Mouse (Mus musculus): ENCODE measurements at regions not wholly inside any gene's neighbourhood (a gene's known extent, or its start where the extent isn't known, plus 50 kb on each side); places are given as distances from the start of the nearest gene placed in this dataset.

- 26% methylated on average over 11 of the region's 11 CpGs for WGBS
- Histone ChIP-seq H3K27ac (no peak overlapping the region), H3K36me3 (no peaks in the 10 kb centered on the region), H3K9me3 (no peaks in the 10 kb centered on the region), H3K4me3 (peak overlapping the region; percentile 19; the same call in 1 of the 2 replicates), H3K27me3 (no peaks in the 10 kb centered on the region), H3K4me1 (peaks cover 8% of the 10 kb centered on the region; the same call in 1 of the 2 replicates), H3K9ac (no peak overlapping the region; the same call in 1 of the 2 replicates), H3K4me2 (replicated peaks) (peak overlapping the region; percentile 57)
- peak; percentile 54; the same call in 1 of the 2 replicates for ATAC-seq (ENCODE audit: low FRiP score, low read depth)
These were observed 67.7 kb upstream of the Kcnma1 start for GRCm38 (mm10) chr14:24081911-24082558.

DNA sequence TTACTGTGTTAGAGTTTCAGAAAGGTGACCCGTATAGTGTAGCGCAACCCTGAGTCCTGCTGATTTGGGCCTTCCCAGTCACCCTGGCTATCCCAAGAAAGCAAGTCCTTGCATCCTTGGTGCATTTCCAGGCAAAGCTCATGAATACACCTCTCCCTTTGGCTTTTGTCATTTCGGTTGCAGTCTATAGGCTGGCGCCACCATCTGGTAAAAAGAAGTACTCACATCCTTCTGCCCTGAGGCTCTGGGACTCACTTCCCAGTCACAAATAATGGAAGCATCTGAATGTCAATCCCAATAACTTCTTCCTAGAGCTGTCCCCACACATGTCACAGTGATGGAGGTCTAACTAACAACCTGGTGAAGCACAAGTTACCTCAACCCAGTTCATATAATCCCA, 54.4 kb upstream of the Kcnma1 start:
- no peak overlapping the region for H3K4me2 ChIP-seq (replicated peaks)
- peaks cover 2% of the 10 kb centered on the region; the same call in 1 of the 2 replicates for H3K27me3 ChIP-seq
- peaks cover 9% of the 10 kb centered on the region for H3K4me1 ChIP-seq
- H3K9ac ChIP-seq = no peak overlapping the region
- no peak overlapping the region for H3K4me3 ChIP-seq
- H3K9me3 ChIP-seq = peaks cover 5% of the 10 kb centered on the region; the same call in 1 of the 2 replicates
- H3K36me3 ChIP-seq = no peaks in the 10 kb centered on the region
- WGBS = 58% methylated on average over 4 of the region's 4 CpGs
- no peak for ATAC-seq (ENCODE audit: low FRiP score, low read depth)
- H3K27ac ChIP-seq = no peak overlapping the region

DNA sequence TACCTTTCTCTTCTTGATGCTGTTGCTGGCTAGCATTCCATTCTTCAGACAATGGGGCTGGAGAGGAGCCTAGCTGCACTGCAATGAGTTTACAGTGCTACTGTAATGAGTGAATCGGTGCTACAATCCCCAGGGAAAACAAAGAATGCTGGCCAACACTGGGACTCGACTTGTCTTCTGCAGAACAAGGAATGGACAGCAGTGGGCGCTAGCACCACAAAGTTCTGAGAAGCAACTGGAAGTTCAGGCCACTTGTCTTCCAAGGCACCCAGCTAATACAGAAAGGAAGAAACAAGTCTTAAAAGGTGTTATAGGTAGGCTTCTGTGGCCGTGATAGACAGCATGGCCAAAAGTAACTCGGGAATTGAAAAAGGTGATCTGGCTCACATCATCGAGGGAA, 53.4 kb upstream of the Kcnma1 start:
- WGBS = 41% methylated on average over 6 of the region's 6 CpGs
- Histone ChIP-seq H3K36me3 (no peaks in the 10 kb centered on the region), H3K27ac (no peak overlapping the region), H3K9me3 (no peaks in the 10 kb centered on the region), H3K4me3 (no peak overlapping the region), H3K4me2 (replicated peaks) (no peak overlapping the region), H3K9ac (no peak overlapping the region), H3K27me3 (peaks cover 2% of the 10 kb centered on the region; the same call in 1 of the 2 replicates), H3K4me1 (peaks cover 7% of the 10 kb centered on the region)
- no peak for ATAC-seq (ENCODE audit: low FRiP score, low read depth)

GRCm38 (mm10) chr14:24065231-24065767, 51.0 kb upstream of the Kcnma1 start:
- Histone ChIP-seq H3K4me2 (replicated peaks) (no peak overlapping the region), H3K9me3 (no peaks in the 10 kb centered on the region), H3K36me3 (no peaks in the 10 kb centered on the region), H3K27ac (no peak overlapping the region), H3K9ac (no peak overlapping the region), H3K27me3 (peaks cover 2% of the 10 kb centered on the region; the same call in 1 of the 2 replicates), H3K4me3 (no peak overlapping the region), H3K4me1 (peaks cover 11% of the 10 kb centered on the region)
- ATAC-seq (ENCODE audit: low FRiP score, low read depth) = no peak
- 82% methylated on average over 4 of the region's 4 CpGs for WGBS
